Mouse (Mus musculus) embryonic facial prominence, embryonic 11.5 days (tissue): Measurements from ENCODE around the gene Rab23. TPM values are rescaled to one million over a fixed set of nuclear protein-coding genes. Genes with fewer than 3 reads are reported as not detected.
A peak's percentile ranks its signal among the peaks of the same experiment; 100 is the strongest.

Experiments used
- ATAC-seq: fragments of 200-750 bp; cut with Nextera tagmentation; replicated peaks from 2 replicates; pipeline ENCODE4 v1.8.0; 2017; ENCODE audit warnings: low read depth; ENCODE audit not compliant: insufficient number of reproducible peaks, low FRiP score, low TSS enrichment
- DNase-seq: peaks from one replicate; pipeline ENCODE4 v3.0.0-alpha.2; 2015; ENCODE audit warnings: low spot score
- H3K27ac ChIP-seq: fragments of 300-500 bp; sonication (generic); replicated peaks from 2 replicates; pipeline ENCODE4 v1.5.1; 2014; ENCODE audit warnings: mild to moderate bottlenecking, low read depth, low read length, control low read depth
- H3K27me3 ChIP-seq: fragments of 300-500 bp; sonication (generic); 2 replicates; pipeline ENCODE4 v1.6.1; 2014; ENCODE audit warnings: mild to moderate bottlenecking, low read length, moderate library complexity, mixed read lengths; ENCODE audit not compliant: control insufficient read depth, insufficient read depth
- H3K36me3 ChIP-seq: fragments of 300-500 bp; sonication (generic); replicated peaks from 2 replicates; pipeline ENCODE4 v1.6.1; 2014; ENCODE audit warnings: low read depth, mild to moderate bottlenecking, low read length, moderate library complexity, mixed read lengths; ENCODE audit not compliant: control insufficient read depth, insufficient read depth
- H3K4me1 ChIP-seq: fragments of 300-500 bp; sonication (generic); 2 replicates; pipeline ENCODE4 v1.6.1; 2014; ENCODE audit warnings: low read length, mixed read lengths; ENCODE audit not compliant: control insufficient read depth, insufficient read depth
- H3K4me2 ChIP-seq: fragments of 300-500 bp; sonication (generic); 2 replicates; pipeline ENCODE4 v1.6.1; 2014; ENCODE audit warnings: low read depth, mild to moderate bottlenecking, control low read depth, low read length, moderate library complexity
- H3K4me3 ChIP-seq: fragments of 300-500 bp; sonication (generic); 2 replicates; pipeline ENCODE4 v1.5.1; 2014; ENCODE audit warnings: low read depth, low read length, control low read depth
- H3K9ac ChIP-seq: fragments of 300-500 bp; sonication (generic); replicated peaks from 2 replicates; pipeline ENCODE4 v1.6.1; 2014; ENCODE audit warnings: mild to moderate bottlenecking, control low read depth, low read length
- H3K9me3 ChIP-seq: fragments of 300-500 bp; sonication (generic); replicated peaks from 2 replicates; pipeline ENCODE4 v1.6.1; 2016; ENCODE audit warnings: mild to moderate bottlenecking, low read length, inconsistent platforms, mixed read lengths; ENCODE audit not compliant: control insufficient read depth
- WGBS: fragments of 180-500 bp; shearing (Covaris S2); extraction: QIAGEN DNeasy Blood & Tissue Kit; methylation state at CpG from one replicate; pipeline ENCODE4 v1.1.7; 2014; 5-methylcytosine and 5-hydroxymethylcytosine counted together
- polyA plus RNA-seq: library from polyadenylated mRNA; unstranded; fragments of >200 nt; fragmentation: Nextera tagmentation; extraction: Ambion mirVana; gene quantifications from 2 replicates; pipeline ENCODE4 v1.2.1, GENCODE M21; 2014

The Rab23 gene
- polyA plus RNA-seq, 1 experiment from 2014 or later = 28.8 TPM

DNA sequence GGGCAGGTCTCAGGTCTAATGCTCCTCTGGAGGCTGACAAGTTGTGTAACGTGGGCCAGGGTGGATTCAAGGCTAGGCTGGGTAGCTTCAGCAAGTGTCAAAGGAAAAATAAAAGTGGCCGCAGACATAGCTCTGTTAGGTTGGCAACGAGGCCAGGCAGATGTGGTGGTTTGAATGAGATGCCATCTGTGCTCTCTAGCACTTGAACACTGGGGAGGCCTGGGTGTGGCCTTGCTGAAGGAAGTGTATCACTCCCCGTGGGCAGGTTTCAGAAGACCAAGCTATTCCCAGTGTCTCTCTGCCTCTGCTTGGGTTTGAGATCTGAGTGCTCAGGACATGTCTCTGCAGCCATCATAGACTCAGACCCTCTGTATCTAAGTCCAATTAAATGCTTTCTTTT is 38.8 kb downstream of the Rab23 start:
- H3K9me3 ChIP-seq = no peaks in the 10 kb centered on the region
- no peak overlapping the region for H3K27ac ChIP-seq
- DNase-seq = no peak
- H3K4me1 ChIP-seq = no peaks in the 10 kb centered on the region
- 68% methylated on average over 4 of the region's 4 CpGs for WGBS
- no peak overlapping the region for H3K4me3 ChIP-seq
- ATAC-seq = no peak
- H3K36me3 ChIP-seq = no peaks in the 10 kb centered on the region
- H3K9ac ChIP-seq = no peak overlapping the region
- H3K27me3 ChIP-seq = no peaks in the 10 kb centered on the region
- no peak overlapping the region for H3K4me2 ChIP-seq

DNA sequence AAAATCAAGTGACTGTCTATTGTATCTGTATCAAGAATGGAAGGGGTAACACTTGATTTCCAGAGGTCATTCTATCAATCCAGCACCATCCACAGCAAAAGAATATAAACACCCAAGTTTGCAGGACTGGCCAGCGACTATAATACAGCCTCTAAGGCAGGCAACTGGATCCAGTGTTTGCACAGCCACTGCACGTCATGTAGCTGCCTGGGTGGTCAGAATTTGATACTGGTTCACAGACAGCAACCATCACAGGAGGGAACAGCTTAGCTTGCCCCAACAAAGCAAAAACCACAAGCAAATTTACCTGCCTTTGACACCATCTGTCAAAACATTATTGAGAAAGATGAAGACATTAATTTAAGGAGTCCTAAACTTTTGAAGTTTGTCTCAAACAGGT is 44.1 kb downstream of the Rab23 start:
- 39% methylated on average over 2 of the region's 2 CpGs for WGBS
- no peak overlapping the region for H3K27ac ChIP-seq
- no peaks in the 10 kb centered on the region for H3K36me3 ChIP-seq
- ATAC-seq (no peak), DNase-seq (peak; percentile 70)
- H3K9me3 ChIP-seq = no peaks in the 10 kb centered on the region
- no peak overlapping the region for H3K4me3 ChIP-seq
- no peak overlapping the region for H3K4me2 ChIP-seq
- no peaks in the 10 kb centered on the region for H3K27me3 ChIP-seq
- H3K4me1 ChIP-seq = no peaks in the 10 kb centered on the region
- H3K9ac ChIP-seq = no peak overlapping the region

DNA sequence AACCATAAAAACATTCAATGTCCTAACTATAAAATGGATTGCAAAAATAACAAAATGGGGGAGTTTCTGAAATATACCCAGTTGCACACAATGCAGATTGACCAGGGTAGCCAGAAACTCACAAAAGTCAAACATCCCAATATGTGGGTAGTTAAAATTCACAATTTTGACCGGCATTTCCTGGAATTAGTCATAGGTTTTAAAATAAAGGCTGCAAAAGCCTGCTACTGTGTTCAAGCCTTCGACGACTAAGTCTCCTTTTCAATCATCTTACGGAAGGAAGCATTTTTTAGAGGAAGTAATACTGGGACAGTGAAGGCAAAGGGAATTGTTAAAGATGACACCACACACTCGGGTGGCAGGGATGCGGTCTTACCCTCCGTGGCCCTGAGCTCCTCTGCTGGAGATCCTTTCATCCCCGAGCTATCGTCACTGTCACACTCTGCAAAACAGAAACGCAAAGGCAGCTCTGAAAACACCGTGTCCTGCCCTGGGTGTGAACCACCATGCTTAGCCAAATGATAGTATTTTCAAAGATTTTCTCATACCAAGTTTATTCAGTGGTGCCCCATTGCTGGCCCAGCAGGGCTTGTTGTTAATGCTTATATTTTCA is 45.9 kb downstream of the Rab23 start:
- 85% methylated on average over 11 of the region's 11 CpGs for WGBS
- DNase-seq = no peak

DNA sequence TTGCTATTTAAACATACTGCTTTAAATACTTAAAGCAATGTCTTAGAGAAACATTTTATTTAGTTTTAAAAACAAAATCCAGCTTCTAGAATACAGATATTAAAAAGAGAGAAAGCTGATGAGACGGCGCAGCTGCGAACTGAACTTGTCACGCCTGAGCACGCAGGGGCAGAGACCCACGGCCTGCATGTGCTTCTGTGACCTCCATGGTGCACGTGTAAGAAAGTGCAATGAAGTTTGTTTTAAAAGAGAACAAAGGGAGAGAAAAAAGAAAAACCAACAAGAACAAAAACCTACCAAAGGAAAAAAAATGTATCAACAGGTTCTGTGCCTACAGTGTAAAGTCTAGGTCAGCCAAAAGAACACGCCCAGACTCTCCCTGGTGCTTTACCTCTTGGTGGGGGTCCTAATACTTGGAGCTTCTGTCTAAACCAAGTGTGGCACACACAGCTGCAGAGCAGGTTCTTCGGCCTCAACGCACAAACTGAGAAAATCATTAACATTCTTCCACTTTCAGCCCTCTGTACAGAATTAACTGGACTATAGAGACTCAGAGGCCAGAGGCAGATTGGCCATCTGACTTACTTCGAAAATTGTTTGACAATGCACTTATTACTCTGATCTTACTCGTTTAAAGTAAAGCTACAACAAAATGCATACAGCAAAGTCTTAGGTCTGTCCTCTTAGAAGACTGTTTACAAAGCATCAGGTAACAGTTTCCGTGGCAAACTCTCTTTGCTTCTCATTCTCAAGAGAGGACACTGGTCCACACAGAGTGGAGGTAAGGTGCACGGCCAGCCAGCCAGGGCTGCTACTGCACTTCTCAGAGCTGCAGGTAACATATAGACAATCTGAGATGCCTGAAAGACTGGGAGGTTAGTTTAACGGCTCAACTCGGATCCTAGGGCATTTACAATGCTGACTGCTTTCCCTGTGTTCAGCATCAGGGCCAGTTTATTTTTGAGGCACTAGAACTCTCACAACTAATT is 47.1 kb downstream of the Rab23 start:
- ATAC-seq (no peak), DNase-seq (no peak)
- Histone ChIP-seq H3K9me3 (no peaks in the 10 kb centered on the region), H3K36me3 (no peaks in the 10 kb centered on the region), H3K4me2 (no peak overlapping the region), H3K4me1 (no peaks in the 10 kb centered on the region), H3K27me3 (no peaks in the 10 kb centered on the region), H3K9ac (no peak overlapping the region), H3K27ac (no peak overlapping the region), H3K4me3 (no peak overlapping the region)
- WGBS = 68% methylated on average over 16 of the region's 16 CpGs

More for the DNA sequence above, 45.9 kb downstream of the Rab23 start:
- Histone ChIP-seq H3K4me1 (no peaks in the 10 kb centered on the region), H3K9me3 (no peaks in the 10 kb centered on the region), H3K27ac (no peak overlapping the region), H3K9ac (no peak overlapping the region), H3K4me2 (no peak overlapping the region), H3K36me3 (no peaks in the 10 kb centered on the region), H3K27me3 (no peaks in the 10 kb centered on the region), H3K4me3 (no peak overlapping the region)
- ATAC-seq = no peak

DNA sequence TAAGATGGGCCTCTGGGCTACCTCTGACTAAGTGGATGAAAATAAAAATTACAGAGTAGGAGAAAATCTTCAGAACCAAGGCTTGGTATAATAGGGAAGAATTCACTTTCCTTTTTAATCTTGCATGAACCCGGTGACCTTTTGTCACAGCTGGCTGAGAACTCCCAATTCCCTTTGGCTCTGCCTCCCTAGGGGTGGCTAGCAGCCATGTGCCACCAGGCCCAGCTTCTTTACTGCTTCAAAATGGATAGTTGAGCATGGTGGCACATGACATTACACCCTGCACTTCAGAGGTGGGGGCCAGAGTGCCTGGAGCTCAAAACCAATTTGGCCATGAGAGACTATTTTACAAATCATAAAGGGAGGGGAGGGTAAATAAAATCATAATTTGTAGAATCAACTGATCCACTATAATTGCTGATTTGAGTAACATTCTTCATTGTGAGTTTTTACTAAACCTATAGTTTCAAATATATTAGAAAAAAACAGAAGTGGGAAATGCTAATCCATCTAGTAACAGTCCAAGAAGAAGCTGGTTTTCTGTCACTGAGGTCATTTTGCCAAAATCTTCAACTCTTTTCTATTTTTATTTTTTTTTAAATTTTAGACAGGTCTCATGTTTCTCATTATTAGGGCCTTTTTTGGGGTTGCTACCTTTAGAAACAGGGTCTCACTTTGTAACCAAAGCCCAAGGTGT is 48.6 kb downstream of the Rab23 start:
- H3K9me3 ChIP-seq = no peaks in the 10 kb centered on the region

DNA sequence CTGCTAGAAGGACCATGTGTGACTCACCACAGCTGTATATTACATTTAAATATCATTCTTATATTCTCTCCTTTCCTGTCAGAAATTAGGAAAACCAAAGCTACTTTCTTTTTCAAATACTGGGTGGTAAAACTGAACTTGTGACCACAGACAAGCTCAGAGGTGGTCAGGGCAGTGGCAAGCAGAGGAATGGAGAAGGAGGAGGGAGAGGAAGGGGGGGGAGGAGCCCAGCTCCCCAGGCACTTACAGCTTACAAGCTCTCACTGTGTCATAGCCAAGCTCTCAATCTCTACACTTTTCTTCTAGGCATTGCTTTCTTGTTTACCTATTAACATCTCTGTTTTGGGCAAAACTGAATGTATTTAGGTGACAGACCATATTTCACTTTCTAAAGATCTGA is 49.1 kb downstream of the Rab23 start:
- peaks cover 3% of the 10 kb centered on the region for H3K36me3 ChIP-seq

More for the DNA sequence above, 48.6 kb downstream of the Rab23 start:
- 84% methylated on average over 1 of the region's 1 CpGs for WGBS
- ATAC-seq (no peak), DNase-seq (no peak)
- Histone ChIP-seq H3K4me2 (no peak overlapping the region), H3K36me3 (peaks cover 3% of the 10 kb centered on the region), H3K4me3 (no peak overlapping the region), H3K27ac (no peak overlapping the region), H3K9ac (no peak overlapping the region), H3K4me1 (no peaks in the 10 kb centered on the region), H3K27me3 (no peaks in the 10 kb centered on the region)

DNA sequence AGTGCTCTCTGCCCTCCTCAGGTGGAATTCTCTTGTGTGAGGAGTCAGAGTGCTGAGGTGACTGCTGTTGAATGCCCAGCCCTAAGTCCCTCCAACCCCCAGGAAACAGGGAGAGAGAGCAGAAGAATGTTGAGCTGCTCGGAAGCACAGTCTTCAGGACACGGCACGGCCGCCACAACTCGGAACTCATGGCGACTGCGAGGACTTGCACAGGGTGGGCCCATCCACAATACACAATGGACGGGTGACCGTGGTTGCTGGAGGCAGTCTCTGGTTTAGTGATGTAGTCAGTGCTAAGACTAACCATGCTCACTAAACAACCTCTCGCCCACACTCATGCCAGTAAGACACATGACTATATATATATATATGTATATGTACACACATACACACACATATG is 51.9 kb downstream of the Rab23 start:
- no peak overlapping the region for H3K4me3 ChIP-seq
- ATAC-seq = no peak
- peaks cover 3% of the 10 kb centered on the region for H3K36me3 ChIP-seq

More for the DNA sequence above, 49.1 kb downstream of the Rab23 start:
- ATAC-seq (no peak), DNase-seq (no peak)
- no peaks in the 10 kb centered on the region for H3K9me3 ChIP-seq
- no peak overlapping the region for H3K27ac ChIP-seq
- no peak overlapping the region for H3K9ac ChIP-seq
- no peak overlapping the region for H3K4me3 ChIP-seq
- H3K4me2 ChIP-seq = no peak overlapping the region
- H3K4me1 ChIP-seq = no peaks in the 10 kb centered on the region
- H3K27me3 ChIP-seq = no peaks in the 10 kb centered on the region

More for the DNA sequence above, 51.9 kb downstream of the Rab23 start:
- DNase-seq = no peak
- no peaks in the 10 kb centered on the region for H3K9me3 ChIP-seq
- no peaks in the 10 kb centered on the region for H3K4me1 ChIP-seq
- H3K4me2 ChIP-seq = no peak overlapping the region
- H3K27ac ChIP-seq = no peak overlapping the region
- no peak overlapping the region for H3K9ac ChIP-seq
- WGBS = 94% methylated on average over 10 of the region's 10 CpGs
- no peaks in the 10 kb centered on the region for H3K27me3 ChIP-seq
